Mouse (Mus musculus) lung, embryonic 16.5 days (tissue): ENCODE measurements around the gene Tmem182. TPM values are rescaled to one million over a fixed set of nuclear protein-coding genes. Genes with fewer than 3 reads are reported as not detected.

Experiments
- ATAC-seq: fragments of 200-750 bp; cut with Nextera tagmentation; 2 replicates; pipeline ENCODE4 v1.8.0; 2017; ENCODE audit warnings: low read depth, mild to moderate bottlenecking, moderate library complexity
- H3K27ac ChIP-seq: fragments of 300-500 bp; sonication (generic); 2 replicates; pipeline ENCODE4 v1.5.1; 2014; ENCODE audit warnings: mild to moderate bottlenecking, control low read depth, low read length
- H3K27me3 ChIP-seq: fragments of 300-500 bp; sonication (generic); 2 replicates; pipeline ENCODE4 v1.6.1; 2014; ENCODE audit warnings: low read depth, low read length, mixed read lengths; ENCODE audit not compliant: control insufficient read depth, insufficient read depth
- H3K36me3 ChIP-seq: fragments of 300-500 bp; sonication (generic); 2 replicates; pipeline ENCODE4 v1.6.1; 2014; ENCODE audit warnings: low read length; ENCODE audit not compliant: control insufficient read depth, insufficient read depth
- H3K4me1 ChIP-seq: fragments of 300-500 bp; sonication (generic); replicated peaks from 2 replicates; pipeline ENCODE4 v1.6.1; 2014; ENCODE audit warnings: low read length, mixed read lengths; ENCODE audit not compliant: control insufficient read depth, insufficient read depth
- H3K4me2 ChIP-seq: fragments of 300-500 bp; sonication (generic); 2 replicates; pipeline ENCODE4 v1.6.1; 2014; ENCODE audit warnings: low read depth, low read length, control low read depth
- H3K4me3 ChIP-seq: fragments of 300-500 bp; sonication (generic); 2 replicates; pipeline ENCODE4 v1.5.1; 2014; ENCODE audit warnings: mild to moderate bottlenecking, low read length, control low read depth
- H3K9ac ChIP-seq: fragments of 300-500 bp; sonication (generic); 2 replicates; pipeline ENCODE4 v1.6.1; 2014; ENCODE audit warnings: low read length, control low read depth
- H3K9me3 ChIP-seq: fragments of 300-500 bp; sonication (generic); 2 replicates; pipeline ENCODE4 v1.6.1; 2016; ENCODE audit warnings: low read length; ENCODE audit not compliant: control insufficient read depth
- WGBS: fragments of 180-500 bp; shearing (Covaris S2); extraction: QIAGEN DNeasy Blood & Tissue Kit; methylation state at CpG from one replicate; pipeline ENCODE4 v1.1.7; 2014; 5-methylcytosine and 5-hydroxymethylcytosine counted together
- polyA plus RNA-seq: library from polyadenylated mRNA; unstranded; fragments of >200 nt; fragmentation: Nextera tagmentation; extraction: Ambion mirVana; gene quantifications from 2 replicates; pipeline ENCODE4 v1.2.1, GENCODE M21; 2015

The Tmem182 gene
- polyA plus RNA-seq, 1 experiment from 2014 or later = 1.8 TPM

GRCm38 (mm10) chr1:40873760-40874455, 68.5 kb downstream of the Tmem182 start:
- no peak overlapping the region for H3K9ac ChIP-seq
- H3K4me2 ChIP-seq = peak overlapping the region; percentile 48
- ATAC-seq = peak; percentile 34; the same call in 1 of the 2 replicates
- WGBS = 34% methylated on average over 10 of the region's 10 CpGs
- no peaks in the 10 kb centered on the region for H3K36me3 ChIP-seq
- no peaks in the 10 kb centered on the region for H3K27me3 ChIP-seq
- H3K4me3 ChIP-seq = peak overlapping the region; percentile 13; the same call in 1 of the 2 replicates
- no peaks in the 10 kb centered on the region for H3K9me3 ChIP-seq
- H3K27ac ChIP-seq = no peak overlapping the region
- no peaks in the 10 kb centered on the region for H3K4me1 ChIP-seq

GRCm38 (mm10) chr1:40874456-40875375, 69.3 kb downstream of the Tmem182 start:
- no peak overlapping the region for H3K27ac ChIP-seq
- H3K27me3 ChIP-seq = no peaks in the 10 kb centered on the region
- no peaks in the 10 kb centered on the region for H3K9me3 ChIP-seq
- no peaks in the 10 kb centered on the region for H3K36me3 ChIP-seq
- H3K4me3 ChIP-seq = peak overlapping the region; percentile 13; the same call in 1 of the 2 replicates
- no peaks in the 10 kb centered on the region for H3K4me1 ChIP-seq
- ATAC-seq = peak; percentile 41
- WGBS = 59% methylated on average over 26 of the region's 26 CpGs
- H3K9ac ChIP-seq = no peak overlapping the region
- peak overlapping the region; percentile 48 for H3K4me2 ChIP-seq

- Histone ChIP-seq H3K27me3 (no peaks in the 10 kb centered on the region), H3K27ac (no peak overlapping the region), H3K4me3 (no peak overlapping the region), H3K9me3 (no peaks in the 10 kb centered on the region), H3K36me3 (no peaks in the 10 kb centered on the region), H3K4me2 (no peak overlapping the region), H3K9ac (no peak overlapping the region), H3K4me1 (no peaks in the 10 kb centered on the region)
- ATAC-seq = no peak
- 14% methylated on average over 9 of the region's 9 CpGs for WGBS
Observed at GRCm38 (mm10) chr1:40879051-40879450, 73.7 kb downstream of the Tmem182 start.

- Histone ChIP-seq H3K27me3 (no peaks in the 10 kb centered on the region), H3K4me2 (no peak overlapping the region), H3K27ac (no peak overlapping the region), H3K9me3 (no peaks in the 10 kb centered on the region), H3K4me3 (no peak overlapping the region), H3K36me3 (no peaks in the 10 kb centered on the region), H3K4me1 (no peaks in the 10 kb centered on the region), H3K9ac (no peak overlapping the region)
- no peak for ATAC-seq
- 79% methylated on average over 6 of the region's 6 CpGs for WGBS
Observed at GRCm38 (mm10) chr1:40879526-40879925, 74.1 kb downstream of the Tmem182 start.

- H3K4me1 ChIP-seq = no peaks in the 10 kb centered on the region
- H3K9ac ChIP-seq = no peak overlapping the region
- 48% methylated on average over 2 of the region's 2 CpGs for WGBS
- H3K4me2 ChIP-seq = no peak overlapping the region
- no peak overlapping the region for H3K27ac ChIP-seq
- ATAC-seq = no peak
- H3K9me3 ChIP-seq = no peaks in the 10 kb centered on the region
- H3K36me3 ChIP-seq = no peaks in the 10 kb centered on the region
- H3K4me3 ChIP-seq = no peak overlapping the region
- H3K27me3 ChIP-seq = no peaks in the 10 kb centered on the region
Observed at GRCm38 (mm10) chr1:40880527-40880926, 75.1 kb downstream of the Tmem182 start.

- Histone ChIP-seq H3K27me3 (no peaks in the 10 kb centered on the region), H3K9me3 (no peaks in the 10 kb centered on the region), H3K4me3 (no peak overlapping the region), H3K4me2 (no peak overlapping the region), H3K4me1 (no peaks in the 10 kb centered on the region), H3K9ac (no peak overlapping the region), H3K36me3 (no peaks in the 10 kb centered on the region), H3K27ac (no peak overlapping the region)
- ATAC-seq = no peak
- 85% methylated on average over 2 of the region's 2 CpGs for WGBS
Observed at GRCm38 (mm10) chr1:40883856-40884255, 78.5 kb downstream of the Tmem182 start.

- H3K27me3 ChIP-seq = no peaks in the 10 kb centered on the region
- 66% methylated on average over 6 of the region's 6 CpGs for WGBS
- H3K4me1 ChIP-seq = no peaks in the 10 kb centered on the region
- no peak overlapping the region for H3K4me3 ChIP-seq
- H3K36me3 ChIP-seq = no peaks in the 10 kb centered on the region
- no peak for ATAC-seq
- no peak overlapping the region for H3K27ac ChIP-seq
- H3K9me3 ChIP-seq = no peaks in the 10 kb centered on the region
- no peak overlapping the region for H3K9ac ChIP-seq
- no peak overlapping the region for H3K4me2 ChIP-seq
Observed at GRCm38 (mm10) chr1:40884943-40885342, 79.5 kb downstream of the Tmem182 start.

- no peak overlapping the region for H3K4me3 ChIP-seq
- no peaks in the 10 kb centered on the region for H3K27me3 ChIP-seq
- no peaks in the 10 kb centered on the region for H3K9me3 ChIP-seq
- H3K36me3 ChIP-seq = no peaks in the 10 kb centered on the region
- no peaks in the 10 kb centered on the region for H3K4me1 ChIP-seq
- no peak for ATAC-seq
- no peak overlapping the region for H3K4me2 ChIP-seq
- no peak overlapping the region for H3K9ac ChIP-seq
- WGBS = 30% methylated on average over 12 of the region's 12 CpGs
- H3K27ac ChIP-seq = no peak overlapping the region
Observed at GRCm38 (mm10) chr1:40887673-40888072, 82.3 kb downstream of the Tmem182 start.

- 87% methylated on average over 8 of the region's 8 CpGs for WGBS
- no peak overlapping the region for H3K4me3 ChIP-seq
Observed at GRCm38 (mm10) chr1:40888396-40889040, 83.1 kb downstream of the Tmem182 start.

More at GRCm38 (mm10) chr1:40888396-40889040, 83.1 kb downstream of the Tmem182 start:
- Histone ChIP-seq H3K27me3 (no peaks in the 10 kb centered on the region), H3K9ac (no peak overlapping the region), H3K4me2 (no peak overlapping the region), H3K9me3 (no peaks in the 10 kb centered on the region), H3K36me3 (no peaks in the 10 kb centered on the region), H3K27ac (no peak overlapping the region), H3K4me1 (no peaks in the 10 kb centered on the region)
- no peak for ATAC-seq
